ENCODE assay signal across 9 mouse cellular contexts in the genomic region with DNA sequence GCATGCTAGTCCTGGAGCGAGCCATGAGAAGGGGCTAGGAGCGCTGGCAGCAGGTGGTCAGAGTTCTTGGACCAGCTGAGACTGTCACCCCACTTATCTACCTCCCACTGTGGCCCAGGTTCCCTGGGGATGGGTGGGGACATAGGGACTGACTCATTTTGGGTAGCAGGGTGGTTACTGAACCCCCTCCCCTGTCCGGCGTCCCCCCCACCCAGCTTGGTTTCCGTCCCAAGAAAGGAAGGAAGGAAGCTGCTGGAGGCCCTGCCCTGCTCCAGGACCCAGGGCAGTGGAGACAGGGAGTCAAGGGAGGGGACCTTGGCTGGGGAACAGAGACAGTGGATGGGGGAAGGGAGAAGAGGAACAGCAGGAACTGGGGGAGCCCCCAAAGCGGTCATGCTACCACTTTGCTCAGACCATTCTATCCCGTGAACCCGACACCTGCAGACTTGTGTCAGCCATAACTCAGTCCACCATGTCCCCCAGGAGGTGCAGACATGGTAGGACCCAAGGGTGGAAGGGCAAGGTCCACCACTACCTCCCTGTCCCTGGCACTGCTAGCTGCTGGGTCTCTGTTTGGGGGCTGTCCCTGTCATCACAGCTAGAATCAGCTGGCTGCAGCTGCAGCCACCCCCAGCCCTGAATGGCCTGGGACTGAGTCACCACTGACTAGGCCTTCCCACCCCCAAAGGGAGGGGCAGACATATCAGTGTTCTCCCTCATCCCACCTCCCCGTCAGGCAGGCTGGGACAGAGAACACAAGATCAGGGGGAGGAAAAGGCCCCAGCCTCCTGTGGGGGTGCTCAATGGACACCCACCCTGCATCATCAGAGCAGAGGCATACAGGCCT. TPM values are rescaled to one million over a fixed set of nuclear protein-coding genes. Genes with fewer than 3 reads are reported as not detected.
A peak's percentile ranks its signal among the peaks of the same experiment; 100 is the strongest.
DNase-seq lines count a peak whose midpoint lies in the region; ATAC-seq and TF ChIP-seq lines count a peak whose summit lies in the region.
"Had no signal": no experiment of that assay in that cellular context is flagged by ENCODE, and none has a peak within 500 bp of the region (broad histone marks: within the 10 kb centered on the region; RNA-seq: fewer than 3 reads in every experiment).

No protein-coding gene starts in this region.

- peaks cover 8% of the 10 kb centered on the region for H3K4me1 ChIP-seq in forebrain, embryonic 16.5 days (replicated peaks; ENCODE audit: control insufficient read depth, insufficient read depth, low read length)
- H3K4me1 ChIP-seq in forebrain, embryonic 15.5 days, result peaks cover 6% of the 10 kb centered on the region
- H3K4me1 ChIP-seq in lung, embryonic 14.5 days (ENCODE audit: insufficient read depth), result peaks cover 20% of the 10 kb centered on the region

- no peak overlapping the region for H3K9ac ChIP-seq in forebrain, embryonic 16.5 days (replicated peaks; ENCODE audit: low read depth, low read length)
- H3K9ac ChIP-seq in forebrain, embryonic 15.5 days (replicated peaks), result no peak overlapping the region
- peak overlapping the region; percentile 26; the same call in 1 of the 2 replicates for H3K9ac ChIP-seq in lung, embryonic 14.5 days

- H3K4me3 ChIP-seq in forebrain, embryonic 16.5 days (replicated peaks; ENCODE audit: low read length), result no peak overlapping the region
- no peak overlapping the region for H3K4me3 ChIP-seq in forebrain, embryonic 15.5 days
- no peak overlapping the region for H3K4me3 ChIP-seq in lung, embryonic 14.5 days (ENCODE audit: low read depth, low read length)

- no peak for ATAC-seq in forebrain, embryonic 16.5 days
- no peak for ATAC-seq in forebrain, embryonic 15.5 days (replicated peaks)
- ATAC-seq in lung, embryonic 14.5 days (ENCODE audit: insufficient read depth), result no peak
- ATAC-seq in erythroid progenitor cell, adult 5-6 weeks (replicated peaks; ENCODE audit: low FRiP score, poor library complexity, severe bottlenecking), result no peak

- no peaks in the 10 kb centered on the region for H3K27me3 ChIP-seq in forebrain, embryonic 16.5 days (replicated peaks; ENCODE audit: control insufficient read depth, insufficient read depth, low read length)
- no peaks in the 10 kb centered on the region for H3K27me3 ChIP-seq in forebrain, embryonic 15.5 days
- no peaks in the 10 kb centered on the region for H3K27me3 ChIP-seq in lung, embryonic 14.5 days (ENCODE audit: insufficient read depth, low read length)

- DNase-seq in heart, adult 11 months, result peak; percentile 99
- DNase-seq in kidney, adult 18-20 months, result peak; percentile 54
- DNase-seq in lung, embryonic 14.5 days, result no peak
- DNase-seq in ovary, postnatal 14 days (ENCODE audit: low spot score), result no peak
- DNase-seq in cerebellum, adult 9-10 months, result no peak

- TF ChIP-seq CTCF in lung, embryonic 14.5 days (IDR thresholded peaks at IDR 0.05; ENCODE audit: low read depth), result no peak

- H3K36me3 ChIP-seq in forebrain, embryonic 16.5 days (ENCODE audit: control insufficient read depth, insufficient read depth), result no peaks in the 10 kb centered on the region
- H3K36me3 ChIP-seq in forebrain, embryonic 15.5 days, result no peaks in the 10 kb centered on the region
- peaks cover 18% of the 10 kb centered on the region; the same call in 1 of the 2 replicates for H3K36me3 ChIP-seq in lung, embryonic 14.5 days (ENCODE audit: insufficient read depth)

- 90% methylated on average over 9 of the region's 9 CpGs for WGBS in forebrain, embryonic 16.5 days
- 81% methylated on average over 9 of the region's 9 CpGs for WGBS in forebrain, embryonic 15.5 days
- WGBS in lung, embryonic 14.5 days, result 69% methylated on average over 9 of the region's 9 CpGs

- H3K4me2 ChIP-seq in forebrain, embryonic 16.5 days (ENCODE audit: low read length), result no peak overlapping the region
- H3K4me2 ChIP-seq in forebrain, embryonic 15.5 days (replicated peaks), result no peak overlapping the region
- peak overlapping the region; percentile 38 for H3K4me2 ChIP-seq in lung, embryonic 14.5 days

- H3K9me3 ChIP-seq in forebrain, embryonic 16.5 days (ENCODE audit: control insufficient read depth, low read length), result no peaks in the 10 kb centered on the region
- no peaks in the 10 kb centered on the region for H3K9me3 ChIP-seq in forebrain, embryonic 15.5 days
- H3K9me3 ChIP-seq in lung, embryonic 14.5 days (ENCODE audit: low read depth, low read length), result no peaks in the 10 kb centered on the region

- H3K27ac ChIP-seq in forebrain, embryonic 16.5 days (ENCODE audit: low read length), result 0 out of 2 replicates have a peak overlapping the region, but pooled peaks have one; percentile 4
- H3K27ac ChIP-seq in forebrain, embryonic 15.5 days (replicated peaks), result no peak overlapping the region; the same call in 1 of the 2 replicates
- H3K27ac ChIP-seq in lung, embryonic 14.5 days (ENCODE audit: low read depth), result peak overlapping the region; percentile 84

RNA-seq across cellular contexts. Expression of a gene that starts 5.0 kb away (rescaled TPM):
- polyA plus RNA-seq in forebrain, embryonic 16.5 days (2015; fragmentation: Nextera tagmentation; extraction: Ambion mirVana), result 28.1 and 31.2 TPM in 2 replicates
- polyA plus RNA-seq in forebrain, embryonic 15.5 days (2015; fragmentation: Nextera tagmentation; extraction: Ambion mirVana), result 26.7 and 27.6 TPM in 2 replicates
- polyA plus RNA-seq in lung, embryonic 14.5 days (2014; fragmentation: Nextera tagmentation; extraction: Ambion mirVana), result 67.8 and 68.3 TPM in 2 replicates
- 0.84 TPM in 1 of 2 replicates, not detected in the other for total RNA-seq in erythroid progenitor cell, adult 5-6 weeks (2015; ENCODE audit: low replicate concordance)
- total RNA-seq in erythroid progenitor cell, adult 5-6 weeks (2017; ENCODE audit: low replicate concordance), result not detected in 2 replicates

RNA-seq across cellular contexts. Expression of a gene that starts 12.6 kb away (rescaled TPM):
- 13.4 and 14.4 TPM in 2 replicates for polyA plus RNA-seq in forebrain, embryonic 16.5 days (2015; fragmentation: Nextera tagmentation; extraction: Ambion mirVana)
- 12.5 and 12.7 TPM in 2 replicates for polyA plus RNA-seq in forebrain, embryonic 15.5 days (2015; fragmentation: Nextera tagmentation; extraction: Ambion mirVana)
- polyA plus RNA-seq in lung, embryonic 14.5 days (2014; fragmentation: Nextera tagmentation; extraction: Ambion mirVana), result 15.9 and 18.6 TPM in 2 replicates
- total RNA-seq in erythroid progenitor cell, adult 5-6 weeks (2015; ENCODE audit: low replicate concordance), result not detected in 2 replicates
- total RNA-seq in erythroid progenitor cell, adult 5-6 weeks (2017; ENCODE audit: low replicate concordance), result 0.39 and 1.1 TPM in 2 replicates

RNA-seq across cellular contexts. Expression of a gene that starts 12.7 kb away (rescaled TPM):
- polyA plus RNA-seq in forebrain, embryonic 16.5 days (2015; fragmentation: Nextera tagmentation; extraction: Ambion mirVana), result 80.4 and 86.8 TPM in 2 replicates
- 68.7 and 75.6 TPM in 2 replicates for polyA plus RNA-seq in forebrain, embryonic 15.5 days (2015; fragmentation: Nextera tagmentation; extraction: Ambion mirVana)
- 62.2 and 66.5 TPM in 2 replicates for polyA plus RNA-seq in lung, embryonic 14.5 days (2014; fragmentation: Nextera tagmentation; extraction: Ambion mirVana)
- total RNA-seq in erythroid progenitor cell, adult 5-6 weeks (2015; ENCODE audit: low replicate concordance), result 49.0 and 56.6 TPM in 2 replicates
- 13.5 and 28.4 TPM in 2 replicates for total RNA-seq in erythroid progenitor cell, adult 5-6 weeks (2017; ENCODE audit: low replicate concordance)

RNA-seq across cellular contexts. Expression of a gene that starts 13.2 kb away (rescaled TPM):
- not detected in 2 replicates for polyA plus RNA-seq in forebrain, embryonic 16.5 days (2015; fragmentation: Nextera tagmentation; extraction: Ambion mirVana)
- not detected in 2 replicates for polyA plus RNA-seq in forebrain, embryonic 15.5 days (2015; fragmentation: Nextera tagmentation; extraction: Ambion mirVana)
- 0.78 and 1.0 TPM in 2 replicates for polyA plus RNA-seq in lung, embryonic 14.5 days (2014; fragmentation: Nextera tagmentation; extraction: Ambion mirVana)
- not detected in 2 replicates for total RNA-seq in erythroid progenitor cell, adult 5-6 weeks (2015; ENCODE audit: low replicate concordance)
- not detected in 2 replicates for total RNA-seq in erythroid progenitor cell, adult 5-6 weeks (2017; ENCODE audit: low replicate concordance)
- total RNA-seq: hematopoietic stem cell, adult 5-6 weeks had no signal

RNA-seq across cellular contexts. Expression of a gene that starts 24.4 kb away (rescaled TPM):
- polyA plus RNA-seq in forebrain, embryonic 16.5 days (2015; fragmentation: Nextera tagmentation; extraction: Ambion mirVana), result 17.9 and 22.0 TPM in 2 replicates
- polyA plus RNA-seq in forebrain, embryonic 15.5 days (2015; fragmentation: Nextera tagmentation; extraction: Ambion mirVana), result 19.1 and 20.9 TPM in 2 replicates
- 32.9 and 34.0 TPM in 2 replicates for polyA plus RNA-seq in lung, embryonic 14.5 days (2014; fragmentation: Nextera tagmentation; extraction: Ambion mirVana)
- total RNA-seq in erythroid progenitor cell, adult 5-6 weeks (2015; ENCODE audit: low replicate concordance), result 13.4 and 18.4 TPM in 2 replicates
- total RNA-seq in erythroid progenitor cell, adult 5-6 weeks (2017; ENCODE audit: low replicate concordance), result 9.2 and 12.0 TPM in 2 replicates

Comparison
In these comparisons a context has a peak if more than half of its experiments do, and no peak if none do; other contexts are left out.
1. DNase-seq: peak in heart, adult 11 months (single experiment) and kidney, adult 18-20 months (single experiment); none in lung, embryonic 14.5 days (single experiment), ovary, postnatal 14 days (single experiment) and cerebellum, adult 9-10 months (single experiment).